Mouse (Mus musculus): ENCODE data around the gene Gns.

- TF ChIP-seq CTCF (IDR thresholded peaks at IDR 0.05; ENCODE audit: borderline replicate concordance, insufficient read depth, low read depth, low read length) = no peak
- TF ChIP-seq POLR2A (IDR thresholded peaks at IDR 0.05; ENCODE audit: borderline replicate concordance, insufficient read depth, low read length) = no peak
Measured at GRCm38 (mm10) chr10:121384710-121385109, 19.8 kb downstream of the Gns start.
